Comparison of ENCODE assay signal across 15 mouse cellular contexts in the genomic region with DNA sequence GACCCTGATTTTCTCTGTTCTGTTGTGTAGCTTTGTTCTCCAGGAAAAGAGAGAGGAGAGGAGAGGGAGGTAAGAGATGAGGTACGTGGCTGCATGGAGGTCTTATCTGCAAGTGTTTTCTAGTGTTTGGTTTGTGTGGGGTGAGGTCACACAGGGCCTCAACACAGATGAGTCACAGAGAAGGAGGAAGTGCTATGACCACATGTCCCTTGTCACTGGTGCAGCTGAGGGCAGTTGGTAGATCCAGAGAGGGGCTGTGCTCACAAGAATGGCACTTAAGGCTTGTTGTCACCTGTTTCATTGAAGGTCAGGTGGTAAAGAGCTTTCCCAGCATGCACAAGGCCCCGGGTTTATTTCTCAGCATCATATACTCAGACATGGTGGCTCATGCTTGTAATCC.
DNase-seq lines count a peak whose midpoint lies in the region; ATAC-seq and TF ChIP-seq lines count a peak whose summit lies in the region.
"Had no signal": no experiment of that assay in that cellular context is flagged by ENCODE, and none has a peak within 500 bp of the region (broad histone marks: within the 10 kb centered on the region; RNA-seq: fewer than 3 reads in every experiment).

No protein-coding gene starts in this region.

- no peak overlapping the region for H3K9ac ChIP-seq in CH12.LX (ENCODE audit: insufficient read depth, low read depth)
- no peak overlapping the region for H3K9ac ChIP-seq in lung, embryonic 16.5 days (ENCODE audit: low read length)
- H3K9ac ChIP-seq in midbrain, embryonic 13.5 days (replicated peaks) = no peak overlapping the region
- H3K9ac ChIP-seq: liver, embryonic 14.5 days had no signal

- no peak for TF ChIP-seq POLR2A in CH12.LX (IDR thresholded peaks at IDR 0.05; ENCODE audit: low read depth, low read length)
- TF ChIP-seq POLR2A in myocyte (IDR thresholded peaks at IDR 0.05; ENCODE audit: insufficient read length, low read depth) = no peak
- no peak for TF ChIP-seq POLR2A in cerebellum, adult 2 months (IDR thresholded peaks at IDR 0.05; ENCODE audit: borderline replicate concordance, insufficient read depth, low read length)

- peak; percentile 32 for DNase-seq in adrenal gland, adult 2 months
- DNase-seq in adrenal gland, postnatal 10 days = no peak
- DNase-seq in CH12.LX (ENCODE audit: extremely low read depth) = peak; percentile 79
- no peak for DNase-seq in ovary, adult 18-20 months (ENCODE audit: low spot score)
- DNase-seq in cerebellum, adult 2 months = no peak
- DNase-seq: cerebellum, adult 9-11 months; heart, postnatal 4 days; kidney, adult 18-20 months; right cerebral cortex, postnatal 25 days had no signal

- peaks cover 3% of the 10 kb centered on the region for H3K9me3 ChIP-seq in CH12.LX (replicated peaks; ENCODE audit: low read length)
- no peaks in the 10 kb centered on the region for H3K9me3 ChIP-seq in lung, embryonic 16.5 days (ENCODE audit: control insufficient read depth, low read length)
- H3K9me3 ChIP-seq in midbrain, embryonic 13.5 days = no peaks in the 10 kb centered on the region
- H3K9me3 ChIP-seq: embryonic facial prominence, embryonic 10.5 days had no signal

- no peak overlapping the region for H3K4me2 ChIP-seq in CH12.LX (ENCODE audit: insufficient read depth, low read depth, poor library complexity, severe bottlenecking)
- no peak overlapping the region for H3K4me2 ChIP-seq in lung, embryonic 16.5 days (ENCODE audit: low read depth, low read length)
- H3K4me2 ChIP-seq in myocyte (ENCODE audit: low read depth) = no peak overlapping the region
- H3K4me2 ChIP-seq in midbrain, embryonic 13.5 days (replicated peaks) = no peak overlapping the region

- WGBS in lung, embryonic 16.5 days = 26% methylated on average over 2 of the region's 2 CpGs
- 91% methylated on average over 2 of the region's 2 CpGs for WGBS in cerebellum, adult 2 months
- 89% methylated on average over 2 of the region's 2 CpGs for whole genome bisulfite sequencing in midbrain, embryonic 13.5 days

- ATAC-seq in lung, embryonic 16.5 days (ENCODE audit: low read depth) = peak; percentile 56
- no peak for ATAC-seq in midbrain, embryonic 13.5 days

- no peaks in the 10 kb centered on the region for H3K36me3 ChIP-seq in CH12.LX (replicated peaks in 1 of 2; ENCODE audit: control insufficient read depth in 1 of 2, insufficient read depth in 1 of 2, low read length in 1 of 2)
- no peaks in the 10 kb centered on the region for H3K36me3 ChIP-seq in lung, embryonic 16.5 days (ENCODE audit: control insufficient read depth, insufficient read depth, low read length)
- H3K36me3 ChIP-seq in myocyte (ENCODE audit: control insufficient read depth, insufficient read depth) = no peaks in the 10 kb centered on the region
- H3K36me3 ChIP-seq in midbrain, embryonic 13.5 days = no peaks in the 10 kb centered on the region
- H3K36me3 ChIP-seq: embryonic facial prominence, embryonic 10.5 days had no signal

- TF ChIP-seq CTCF in CH12.LX (conservative IDR thresholded peaks at IDR 0.05 in 1 of 2, IDR thresholded peaks at IDR 0.05 in 1 of 2; ENCODE audit: low read depth in 2 of 2, low read length in 2 of 2) = no peak
- no peak for TF ChIP-seq CTCF in cerebellum, adult 2 months (IDR thresholded peaks at IDR 0.05; ENCODE audit: borderline replicate concordance, insufficient read depth, low read depth, low read length)

- H3K4me1 ChIP-seq in CH12.LX (ENCODE audit: control insufficient read depth in 1 of 2, insufficient read depth in 2 of 2) = peaks cover 18 to 37% of the 10 kb centered on the region in 2 experiments
- H3K4me1 ChIP-seq in lung, embryonic 16.5 days (replicated peaks; ENCODE audit: control insufficient read depth, insufficient read depth, low read length) = no peaks in the 10 kb centered on the region
- no peaks in the 10 kb centered on the region for H3K4me1 ChIP-seq in cerebellum, adult 2 months (ENCODE audit: control insufficient read depth, insufficient read depth, low read length)
- no peaks in the 10 kb centered on the region for H3K4me1 ChIP-seq in midbrain, embryonic 13.5 days (replicated peaks)

- H3K27me3 ChIP-seq in CH12.LX (replicated peaks) (no peaks in the 10 kb centered on the region), myocyte (ENCODE audit: control insufficient read depth, insufficient read depth, insufficient read length) (no peaks in the 10 kb centered on the region)
- no peaks in the 10 kb centered on the region for H3K27me3 ChIP-seq in lung, embryonic 16.5 days (ENCODE audit: control insufficient read depth, insufficient read depth, low read depth, low read length)
- H3K27me3 ChIP-seq in cerebellum, adult 2 months (ENCODE audit: control insufficient read depth, insufficient read depth, low read length) = no peaks in the 10 kb centered on the region
- H3K27me3 ChIP-seq in midbrain, embryonic 13.5 days = no peaks in the 10 kb centered on the region

- H3K4me3 ChIP-seq in CH12.LX (replicated peaks in 1 of 3; ENCODE audit: low read depth in 2 of 3, low read length in 2 of 3, poor library complexity in 1 of 3) (no peak overlapping the region), myocyte (no peak overlapping the region)
- no peak overlapping the region for H3K4me3 ChIP-seq in lung, embryonic 16.5 days (ENCODE audit: low read length)
- no peak overlapping the region for H3K4me3 ChIP-seq in cerebellum, adult 2 months (replicated peaks; ENCODE audit: insufficient read depth, low read depth, low read length)
- no peak overlapping the region for H3K4me3 ChIP-seq in midbrain, embryonic 13.5 days (replicated peaks)
- H3K4me3 ChIP-seq: embryonic facial prominence, embryonic 10.5 days; layer of hippocampus, adult 2 months had no signal

- TF ChIP-seq EP300 in CH12.LX (IDR thresholded peaks at IDR 0.05; ENCODE audit: low read length) = peak; percentile 88

- H3K27ac ChIP-seq in CH12.LX (ENCODE audit: insufficient read depth, low read depth) = no peak overlapping the region
- no peak overlapping the region for H3K27ac ChIP-seq in lung, embryonic 16.5 days (ENCODE audit: low read length)
- no peak overlapping the region for H3K27ac ChIP-seq in cerebellum, adult 2 months (ENCODE audit: insufficient read depth, low read length)
- H3K27ac ChIP-seq in midbrain, embryonic 13.5 days = no peak overlapping the region
- H3K27ac ChIP-seq: embryonic facial prominence, embryonic 10.5 days; layer of hippocampus, adult 2 months; liver, embryonic 14.5 days had no signal

- dilution Hi-C loops in CH12.LX (cut with MboI; ENCODE audit: extremely low pct_ligation_motif_present, extremely low pct_unique_long_range_greater_than_20kb, low sequenced_read_pairs) = no loop called here

- no peak for TF ChIP-seq RAD21 in CH12.LX (IDR thresholded peaks at IDR 0.05; ENCODE audit: low read depth, low read length)

- no peaks in the 10 kb centered on the region for H3K79me2 ChIP-seq in CH12.LX (replicated peaks; ENCODE audit: control insufficient read depth, extremely low read depth, insufficient read depth, poor library complexity, severe bottlenecking)
- peaks cover 7% of the 10 kb centered on the region for H3K79me2 ChIP-seq in myocyte (ENCODE audit: control insufficient read depth, insufficient read depth)

- H3ac ChIP-seq in myocyte (ENCODE audit: control insufficient read depth, insufficient read length) = no peak overlapping the region

- in situ Hi-C loops in CH12.LX (cut with MboI; ENCODE audit: low pct_ligation_motif_present, low pct_unique_long_range_greater_than_20kb, low sequenced_read_pairs) = loop anchor here (5.0 kb wide), 1 partner anchor 97 kb away; the partner anchor contains the start of gene Pcp4

TF ChIP-seq in CH12.LX, 34 proteins besides CTCF, POLR2A, EP300 and RAD21 (continues in another document):
- TF ChIP-seq JUN (IDR thresholded peaks at IDR 0.05; ENCODE audit: insufficient read depth, low read depth, low read length) = peak; percentile 90
- TF ChIP-seq TBP (conservative IDR thresholded peaks at IDR 0.05; ENCODE audit: low read depth, low read length) = 0 out of 2 replicates have a peak, but pooled peaks have one; percentile 42
- TF ChIP-seq MXI1 (IDR thresholded peaks at IDR 0.05; ENCODE audit: low read depth, low read length) = peak; percentile 77
- peak; percentile 75 for TF ChIP-seq MEF2A (IDR thresholded peaks at IDR 0.05; ENCODE audit: borderline replicate concordance, low read depth, low read length)
- TF ChIP-seq ETS1 (conservative IDR thresholded peaks at IDR 0.05; ENCODE audit: low read depth, low read length) = peak; percentile 92
- no peak for TF ChIP-seq GABPA (IDR thresholded peaks at IDR 0.05; ENCODE audit: insufficient replicate concordance, low read depth, low read length)
- no peak for TF ChIP-seq UBTF (IDR thresholded peaks at IDR 0.05; ENCODE audit: low read depth, low read length)
- no peak for TF ChIP-seq CHD1 (IDR thresholded peaks at IDR 0.05; ENCODE audit: low read depth, low read length)
- peak; percentile 90 for TF ChIP-seq MAX (IDR thresholded peaks at IDR 0.05; ENCODE audit: low read length)
- TF ChIP-seq TCF12 (IDR thresholded peaks at IDR 0.05; ENCODE audit: low read depth, low read length) = peak; percentile 86
- TF ChIP-seq ZC3H11A (IDR thresholded peaks at IDR 0.05; ENCODE audit: low read depth, low read length) = no peak
- TF ChIP-seq USF2 (conservative IDR thresholded peaks at IDR 0.05; ENCODE audit: low read depth, low read length) = no peak
- no peak for TF ChIP-seq SMC3 (IDR thresholded peaks at IDR 0.05; ENCODE audit: low read depth, low read length)

TF ChIP-seq in myocyte, 11 proteins besides CTCF, POLR2A, EP300 and RAD21:
- TF ChIP-seq MYOD1 (IDR thresholded peaks at IDR 0.05; ENCODE audit: control insufficient read depth in 1 of 3, insufficient read length in 2 of 3, low read depth in 2 of 3) (peak in 2 of 3 experiments; percentile 8 to 40), MAX (IDR thresholded peaks at IDR 0.05; ENCODE audit: low read depth) (no peak), USF1 (IDR thresholded peaks at IDR 0.05; ENCODE audit: low read depth) (no peak), REST (IDR thresholded peaks at IDR 0.05; ENCODE audit: insufficient read depth, insufficient read length) (no peak), CEBPB (IDR thresholded peaks at IDR 0.05; ENCODE audit: insufficient read depth, poor library complexity, severe bottlenecking) (no peak), SRF (IDR thresholded peaks at IDR 0.05; ENCODE audit: control insufficient read depth, insufficient read length, low read depth) (no peak), MYOG (IDR thresholded peaks at IDR 0.05; ENCODE audit: control insufficient read depth in 1 of 3, insufficient read depth in 1 of 3, insufficient read length in 2 of 3, low read depth in 2 of 3) (peak in 1 of 3 experiments; percentile 46)

Comparison
In these comparisons a context has a peak if more than half of its experiments do, and no peak if none do; other contexts are left out.
1. DNase-seq: peak in adrenal gland, adult 2 months (single experiment) and CH12.LX (single experiment); none in adrenal gland, postnatal 10 days (single experiment), ovary, adult 18-20 months (single experiment) and cerebellum, adult 2 months (0 of 2).